Mouse (Mus musculus): Measurements from ENCODE around the gene Vmn2r83.

Gene Vmn2r83

DNA sequence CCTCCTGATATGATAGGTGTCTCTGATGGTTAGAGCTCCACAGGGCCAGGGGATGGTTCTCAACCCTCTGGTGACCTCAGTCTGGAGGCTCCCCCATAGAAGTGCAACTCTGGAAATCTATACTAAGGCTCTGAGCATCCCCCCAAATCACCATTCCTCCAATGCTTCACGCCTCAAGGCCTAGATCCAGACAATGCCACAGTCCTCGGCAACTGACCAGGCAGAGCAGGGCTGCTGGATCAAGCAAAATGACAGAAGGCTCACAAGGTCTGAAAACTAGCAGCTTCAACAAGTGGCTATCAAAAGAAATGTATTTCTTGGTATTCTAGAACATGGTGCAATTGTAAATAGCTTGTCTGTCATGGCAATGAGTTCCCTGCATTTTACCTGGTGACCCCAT lies 69.2 kb downstream of the Vmn2r83 start:
- DNase-seq (ENCODE audit: low read depth, low spot score): no peak

DNA sequence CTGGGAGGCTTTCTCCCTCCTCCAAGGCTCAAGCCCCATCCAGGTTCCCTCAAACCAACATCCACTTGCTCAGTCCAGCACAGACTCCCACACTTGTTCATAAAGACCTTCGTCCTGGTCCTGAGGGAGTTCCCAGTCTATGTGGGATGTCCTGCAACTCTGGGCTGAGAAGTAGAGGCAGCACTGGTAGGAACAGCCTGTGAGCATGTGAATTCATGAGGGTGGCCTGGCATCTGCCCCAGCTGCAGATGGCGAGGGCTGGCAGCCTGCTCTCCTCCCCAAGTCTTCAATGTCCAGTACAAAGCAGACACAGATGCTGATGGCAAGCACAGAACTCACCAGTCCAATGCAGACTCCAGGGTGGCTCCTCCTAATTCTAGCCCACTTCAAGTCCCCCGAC lies 69.8 kb downstream of the Vmn2r83 start:
- DNase-seq (ENCODE audit: low read depth, low spot score): peak; percentile 76

GRCm38 (mm10) chr10:79538873-79539272 lies 70.3 kb downstream of the Vmn2r83 start:
- DNase-seq (ENCODE audit: low read depth, low spot score): no peak

DNA sequence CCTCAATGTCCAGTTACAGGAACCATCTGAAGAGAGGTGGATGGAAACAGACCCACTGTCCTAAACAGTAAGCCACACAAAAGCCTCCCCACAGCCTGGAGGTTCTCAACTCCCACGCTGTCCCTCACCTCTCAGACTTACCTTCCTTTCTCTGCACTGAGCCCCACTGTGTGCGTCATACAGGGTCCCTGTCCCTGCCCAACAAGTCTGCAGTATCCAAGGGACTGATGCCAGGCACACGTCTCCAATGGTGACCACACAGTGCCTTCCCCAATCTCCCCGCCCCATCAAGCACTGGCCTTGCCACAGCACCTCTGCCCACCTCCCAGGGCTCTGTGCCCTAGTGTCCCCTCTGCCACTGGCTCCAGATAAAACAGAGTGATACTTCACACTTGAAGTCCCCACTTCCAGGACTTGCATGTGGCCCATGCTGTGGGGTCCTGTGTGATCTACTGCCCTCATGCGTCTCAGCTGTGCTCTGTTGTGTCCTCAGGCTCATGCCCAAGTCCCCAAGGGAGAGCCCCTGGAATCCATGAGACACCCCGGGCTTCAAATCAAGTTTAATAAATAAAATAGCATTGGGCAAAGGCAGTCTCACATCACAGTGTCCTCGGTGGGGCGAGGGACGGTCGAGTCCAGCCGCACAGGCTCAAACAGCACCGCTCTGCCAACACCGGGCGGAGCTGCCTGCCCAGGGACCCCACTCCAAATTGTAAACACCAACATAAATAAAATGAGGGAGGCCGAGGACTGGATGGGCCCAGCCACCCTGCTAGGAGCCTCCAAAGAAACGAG lies 71.4 kb downstream of the Vmn2r83 start:
- no peak for DNase-seq (ENCODE audit: low read depth, low spot score)

DNA sequence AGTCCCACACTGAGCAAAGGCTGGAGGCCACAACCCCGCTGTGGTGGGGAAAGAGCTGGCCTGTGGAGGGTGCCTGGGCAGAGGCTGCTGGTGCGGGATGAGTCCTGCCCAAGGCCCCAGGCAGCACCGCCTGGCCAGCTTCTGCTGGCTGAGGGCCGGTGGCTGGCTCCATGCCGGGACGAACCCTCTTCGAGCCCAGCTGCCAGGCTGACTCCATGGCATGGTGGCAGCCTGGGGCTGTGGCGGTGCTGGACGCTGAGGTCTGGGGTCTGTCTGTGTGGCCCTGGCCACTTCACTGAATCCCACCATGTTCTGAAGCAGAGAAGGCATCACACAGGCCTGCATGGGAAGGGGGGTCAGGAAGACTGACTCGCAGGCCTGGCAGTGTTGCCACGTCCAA lies 72.2 kb downstream of the Vmn2r83 start:
- peak; percentile 57 for DNase-seq (ENCODE audit: low read depth, low spot score)

- DNase-seq (ENCODE audit: low read depth, low spot score): no peak
These were observed 73.0 kb downstream of the Vmn2r83 start for GRCm38 (mm10) chr10:79541522-79541921.

- DNase-seq (ENCODE audit: low read depth, low spot score): no peak
These were observed 73.6 kb downstream of the Vmn2r83 start for GRCm38 (mm10) chr10:79542171-79542570.
